Mouse (Mus musculus) megakaryocyte, embryonic 14.5 days (primary cell): ENCODE measurements around the gene Shc3. TPM values are rescaled to one million over a fixed set of nuclear protein-coding genes. Genes with fewer than 3 reads are reported as not detected.

Experiments
- H3K27me3 ChIP-seq: replicated peaks from 2 replicates; pipeline ENCODE3; 2012; ENCODE audit warnings: inconsistent platforms
- H3K36me3 ChIP-seq: replicated peaks from 2 replicates; pipeline ENCODE3; 2012; ENCODE audit warnings: low read length, inconsistent platforms, mixed read lengths
- H3K4me1 ChIP-seq: 2 replicates; pipeline ENCODE4 v1.6.1; 2012; ENCODE audit warnings: inconsistent platforms
- H3K4me3 ChIP-seq: replicated peaks from 2 replicates; pipeline ENCODE3; 2012; ENCODE audit warnings: moderate library complexity, mild to moderate bottlenecking, inconsistent platforms
- H3K9me3 ChIP-seq: 2 replicates; pipeline ENCODE4 v1.6.1; 2012; ENCODE audit warnings: inconsistent platforms
- FLI1 ChIP-seq: IDR thresholded peaks from 2 replicates; pipeline ENCODE4 v1.6.1; 2012; ENCODE audit warnings: low read length, inconsistent platforms, mixed read lengths
- GATA1 ChIP-seq: IDR thresholded peaks from 3 replicates; pipeline ENCODE4 v1.6.1; 2012; ENCODE audit warnings: mixed read lengths, low read length, inconsistent platforms, borderline replicate concordance
- polyA plus RNA-seq: library from polyadenylated mRNA; stranded (reverse); fragments of >175 nt; gene quantifications from 2 replicates; pipeline ENCODE4 v1.2.3, GENCODE M21; 2012; ENCODE audit warnings: low replicate concordance; ENCODE audit not compliant: insufficient read depth

The Shc3 gene
- polyA plus RNA-seq, 1 experiment, result not detected

GRCm38 (mm10) chr13:51400186-51400719, 169.0 kb downstream of the Shc3 start:
- Histone ChIP-seq H3K9me3 (peaks cover 11% of the 10 kb centered on the region; the same call in 1 of the 2 replicates), H3K36me3 (no peaks in the 10 kb centered on the region), H3K4me3 (no peak overlapping the region), H3K4me1 (peaks cover 8% of the 10 kb centered on the region; the same call in 1 of the 2 replicates), H3K27me3 (peaks cover 4% of the 10 kb centered on the region)
- no peak for TF ChIP-seq FLI1
- no peak for TF ChIP-seq GATA1

GRCm38 (mm10) chr13:51399562-51399961, 169.7 kb downstream of the Shc3 start:
- H3K4me1 ChIP-seq, result 0 out of 2 replicates have a peak, but pooled peaks cover 8% of the 10 kb centered on the region
- H3K36me3 ChIP-seq, result no peaks in the 10 kb centered on the region
- H3K9me3 ChIP-seq, result 0 out of 2 replicates have a peak, but pooled peaks cover 9% of the 10 kb centered on the region
- no peak overlapping the region for H3K4me3 ChIP-seq
- TF ChIP-seq FLI1, result no peak
- TF ChIP-seq GATA1, result no peak
- peaks cover 4% of the 10 kb centered on the region for H3K27me3 ChIP-seq

- Histone ChIP-seq H3K4me1 (0 out of 2 replicates have a peak, but pooled peaks cover 8% of the 10 kb centered on the region), H3K4me3 (no peak overlapping the region), H3K36me3 (no peaks in the 10 kb centered on the region), H3K27me3 (peaks cover 4% of the 10 kb centered on the region), H3K9me3 (0 out of 2 replicates have a peak, but pooled peaks cover 10% of the 10 kb centered on the region)
- TF ChIP-seq GATA1, result no peak
- TF ChIP-seq FLI1, result no peak
Observed at GRCm38 (mm10) chr13:51397861-51398260, 171.4 kb downstream of the Shc3 start.

GRCm38 (mm10) chr13:51392256-51392655, 177.0 kb downstream of the Shc3 start:
- H3K4me3 ChIP-seq, result no peak overlapping the region
- H3K9me3 ChIP-seq, result 0 out of 2 replicates have a peak, but pooled peaks cover 10% of the 10 kb centered on the region
- no peaks in the 10 kb centered on the region for H3K27me3 ChIP-seq
- TF ChIP-seq GATA1, result no peak
- TF ChIP-seq FLI1, result no peak
- H3K4me1 ChIP-seq, result peaks cover 13% of the 10 kb centered on the region
- no peaks in the 10 kb centered on the region for H3K36me3 ChIP-seq

GRCm38 (mm10) chr13:51391359-51391916, 177.8 kb downstream of the Shc3 start:
- Histone ChIP-seq H3K27me3 (no peaks in the 10 kb centered on the region), H3K36me3 (no peaks in the 10 kb centered on the region), H3K4me1 (peaks cover 13% of the 10 kb centered on the region), H3K4me3 (no peak overlapping the region), H3K9me3 (0 out of 2 replicates have a peak, but pooled peaks cover 10% of the 10 kb centered on the region)
- TF ChIP-seq GATA1, result no peak
- TF ChIP-seq FLI1, result no peak

- Histone ChIP-seq H3K36me3 (no peaks in the 10 kb centered on the region), H3K4me3 (no peak overlapping the region), H3K27me3 (no peaks in the 10 kb centered on the region), H3K9me3 (0 out of 2 replicates have a peak, but pooled peaks cover 7% of the 10 kb centered on the region), H3K4me1 (peaks cover 9% of the 10 kb centered on the region)
- TF ChIP-seq FLI1 (no peak), GATA1 (no peak)
Observed at GRCm38 (mm10) chr13:51390398-51390797, 178.8 kb downstream of the Shc3 start.

GRCm38 (mm10) chr13:51387908-51388307, 181.3 kb downstream of the Shc3 start:
- Histone ChIP-seq H3K27me3 (no peaks in the 10 kb centered on the region), H3K36me3 (no peaks in the 10 kb centered on the region), H3K4me3 (no peak overlapping the region), H3K9me3 (peaks cover 5% of the 10 kb centered on the region), H3K4me1 (peaks cover 9% of the 10 kb centered on the region)
- TF ChIP-seq GATA1 (no peak), FLI1 (no peak)

GRCm38 (mm10) chr13:51384899-51385298, 184.3 kb downstream of the Shc3 start:
- Histone ChIP-seq H3K4me3 (no peak overlapping the region), H3K9me3 (peaks cover 6% of the 10 kb centered on the region), H3K27me3 (no peaks in the 10 kb centered on the region), H3K4me1 (peaks cover 9% of the 10 kb centered on the region), H3K36me3 (no peaks in the 10 kb centered on the region)
- no peak for TF ChIP-seq GATA1
- TF ChIP-seq FLI1, result no peak

GRCm38 (mm10) chr13:51381498-51381897, 187.7 kb downstream of the Shc3 start:
- Histone ChIP-seq H3K4me1 (no peaks in the 10 kb centered on the region), H3K9me3 (peaks cover 10% of the 10 kb centered on the region)

More at GRCm38 (mm10) chr13:51381498-51381897, 187.7 kb downstream of the Shc3 start:
- no peaks in the 10 kb centered on the region for H3K27me3 ChIP-seq
- H3K4me3 ChIP-seq, result no peak overlapping the region
- TF ChIP-seq GATA1, result no peak
- no peak for TF ChIP-seq FLI1
- no peaks in the 10 kb centered on the region for H3K36me3 ChIP-seq

Other genes with a start within 250 kb of the Shc3 start
- gene S1pr3, start 160.8 kb downstream of the Shc3 start, polyA plus RNA-seq, result not detected in 2 replicates
- 18.5 and 117 TPM in 2 replicates for gene Cks2, start 75.8 kb upstream of the Shc3 start, polyA plus RNA-seq
- 10.7 and 21.6 TPM in 2 replicates for gene Secisbp2, start 82.3 kb upstream of the Shc3 start, polyA plus RNA-seq
- gene Sema4d, start 224.3 kb upstream of the Shc3 start, polyA plus RNA-seq, result 55.2 and 58.6 TPM in 2 replicates